Mouse (Mus musculus): ENCODE data around the gene Plxnb2.
A peak's percentile ranks its signal among the peaks of the same experiment; 100 is the strongest.

Plxnb2 gene

GRCm38 (mm10) chr15:89148496-89149270 is 31.9 kb downstream of the Plxnb2 start:
- no peak for DNase-seq (ENCODE audit: low read depth)

- peak; percentile 48 for DNase-seq (ENCODE audit: low read depth)
Measured at GRCm38 (mm10) chr15:89147895-89148294, 32.7 kb downstream of the Plxnb2 start.

GRCm38 (mm10) chr15:89147456-89147855 is 33.1 kb downstream of the Plxnb2 start:
- DNase-seq (ENCODE audit: low read depth), result no peak

- peak; percentile 88 for DNase-seq (ENCODE audit: low read depth)
Measured at GRCm38 (mm10) chr15:89147024-89147423, 33.6 kb downstream of the Plxnb2 start.

GRCm38 (mm10) chr15:89146537-89146936 is 34.1 kb downstream of the Plxnb2 start:
- peak; percentile 82 for DNase-seq (ENCODE audit: low read depth)

GRCm38 (mm10) chr15:89145813-89146350 is 34.7 kb downstream of the Plxnb2 start:
- DNase-seq (ENCODE audit: low read depth), result no peak

GRCm38 (mm10) chr15:89144965-89145364 is 35.6 kb downstream of the Plxnb2 start:
- DNase-seq (ENCODE audit: low read depth), result no peak

GRCm38 (mm10) chr15:89143134-89143533 is 37.5 kb downstream of the Plxnb2 start:
- DNase-seq (ENCODE audit: low read depth), result no peak

GRCm38 (mm10) chr15:89141905-89142304 is 38.7 kb downstream of the Plxnb2 start:
- no peak for DNase-seq (ENCODE audit: low read depth)

- DNase-seq (ENCODE audit: low read depth), result no peak
Measured at GRCm38 (mm10) chr15:89141443-89141842, 39.1 kb downstream of the Plxnb2 start.

GRCm38 (mm10) chr15:89140659-89141252 is 39.8 kb downstream of the Plxnb2 start, which contains the start of gene Mapk12:
Gene Mapk12, minus strand, starts transcription at chr15:89140703.
- no peak for DNase-seq (ENCODE audit: low read depth)

GRCm38 (mm10) chr15:89140048-89140658 is 40.4 kb downstream of the Plxnb2 start:
- no peak for DNase-seq (ENCODE audit: low read depth)

- DNase-seq (ENCODE audit: low read depth), result no peak
Measured at GRCm38 (mm10) chr15:89138531-89138930, 42.1 kb downstream of the Plxnb2 start.

GRCm38 (mm10) chr15:89138046-89138405 is 42.6 kb downstream of the Plxnb2 start:
- no peak for DNase-seq (ENCODE audit: low read depth)

- DNase-seq (ENCODE audit: low read depth), result no peak
Measured at GRCm38 (mm10) chr15:89137378-89138045, 43.1 kb downstream of the Plxnb2 start.

- no peak for DNase-seq (ENCODE audit: low read depth)
Measured at GRCm38 (mm10) chr15:89136461-89137155, 44.0 kb downstream of the Plxnb2 start.

GRCm38 (mm10) chr15:89131316-89131715 is 49.3 kb downstream of the Plxnb2 start:
- peak; percentile 89 for DNase-seq (ENCODE audit: low read depth)

GRCm38 (mm10) chr15:89130245-89130644 is 50.3 kb downstream of the Plxnb2 start:
- no peak for DNase-seq (ENCODE audit: low read depth)

GRCm38 (mm10) chr15:89128382-89129350 is 51.9 kb downstream of the Plxnb2 start, which contains the start of gene Hdac10:
Gene Hdac10, minus strand, starts transcription at chr15:89128700.
- DNase-seq (ENCODE audit: low read depth), result peak; percentile 90

- DNase-seq (ENCODE audit: low read depth), result no peak
Measured at GRCm38 (mm10) chr15:89127364-89127940, 53.1 kb downstream of the Plxnb2 start.

All from induced T-regulatory cell, adult 2 months (primary cell).